10 mouse cellular contexts compared by ENCODE assay signal in the genomic region with DNA sequence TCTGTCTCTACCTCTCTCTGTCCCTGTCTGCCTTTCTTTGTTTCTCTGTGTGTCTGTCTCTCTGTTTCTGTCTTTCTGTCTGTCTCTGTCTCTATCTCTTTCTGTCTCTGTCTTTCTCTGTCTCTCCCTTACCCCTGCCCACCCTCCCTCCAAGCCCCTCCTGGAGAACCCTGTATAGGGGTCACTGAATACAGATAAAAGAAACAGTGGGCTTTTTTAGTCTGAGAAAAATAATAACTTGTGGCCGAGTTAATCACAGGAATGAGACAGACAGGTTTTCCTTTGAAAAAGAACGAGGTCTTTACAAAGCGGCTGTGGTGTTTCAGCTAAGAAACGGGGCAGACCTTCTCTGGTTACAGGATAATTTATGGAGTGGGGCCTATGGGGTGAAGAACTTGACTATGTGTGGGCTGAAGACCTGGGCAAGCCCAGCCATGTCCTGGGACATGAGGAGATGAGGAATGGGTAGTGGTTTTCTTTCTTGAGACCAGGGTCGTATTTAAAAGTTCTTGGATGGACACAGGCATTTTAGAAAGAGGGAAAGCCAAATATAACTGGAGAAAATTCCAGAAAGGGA.
A peak's percentile ranks its signal among the peaks of the same experiment; 100 is the strongest.
DNase-seq lines count a peak whose midpoint lies in the region; ATAC-seq and TF ChIP-seq lines count a peak whose summit lies in the region.
"Had no signal": no experiment of that assay in that cellular context is flagged by ENCODE, and none has a peak within 500 bp of the region (broad histone marks: within the 10 kb centered on the region; RNA-seq: fewer than 3 reads in every experiment).

No protein-coding gene starts in this region.

- H3K27ac ChIP-seq in kidney, embryonic 14.5 days (ENCODE audit: low read depth, low read length), result peak overlapping the region; percentile 86
- 0 out of 2 replicates have a peak overlapping the region, but pooled peaks have one; percentile 38 for H3K27ac ChIP-seq in ES-Bruce4 (ENCODE audit: insufficient read depth, low read length)
- H3K27ac ChIP-seq in limb, embryonic 11.5 days (replicated peaks; ENCODE audit: low read depth, low read length), result peak overlapping the region; percentile 86

- TF ChIP-seq CTCF in ES-Bruce4 (IDR thresholded peaks at IDR 0.05; ENCODE audit: low read depth, low read length), result no peak

- no peaks in the 10 kb centered on the region for H3K36me3 ChIP-seq in kidney, embryonic 14.5 days (ENCODE audit: control insufficient read depth, insufficient read depth, low read length)
- H3K36me3 ChIP-seq in ES-Bruce4 (ENCODE audit: control insufficient read depth, insufficient read depth, low read length, poor library complexity, severe bottlenecking), result no peaks in the 10 kb centered on the region
- no peaks in the 10 kb centered on the region for H3K36me3 ChIP-seq in limb, embryonic 11.5 days (ENCODE audit: control insufficient read depth, insufficient read depth, low read length)

- no peak overlapping the region for H3K9ac ChIP-seq in kidney, embryonic 14.5 days (ENCODE audit: low read depth, low read length)
- no peak overlapping the region for H3K9ac ChIP-seq in ES-Bruce4 (ENCODE audit: low read depth, poor library complexity, severe bottlenecking)
- no peak overlapping the region for H3K9ac ChIP-seq in limb, embryonic 11.5 days (ENCODE audit: low read length)

- no peak overlapping the region for H3K4me3 ChIP-seq in kidney, embryonic 14.5 days (ENCODE audit: low read length)
- no peak overlapping the region for H3K4me3 ChIP-seq in ES-Bruce4 (ENCODE audit: low read depth, low read length)
- H3K4me3 ChIP-seq in limb, embryonic 11.5 days (ENCODE audit: low read depth, low read length), result no peak overlapping the region

- H3K9me3 ChIP-seq in kidney, embryonic 14.5 days (ENCODE audit: control insufficient read depth, low read length), result no peaks in the 10 kb centered on the region
- H3K9me3 ChIP-seq in ES-Bruce4 (replicated peaks; ENCODE audit: control insufficient read depth, insufficient read depth, low read length, poor library complexity, severe bottlenecking), result no peaks in the 10 kb centered on the region
- H3K9me3 ChIP-seq in limb, embryonic 11.5 days (ENCODE audit: control insufficient read depth, low read length), result no peaks in the 10 kb centered on the region

- H3K4me2 ChIP-seq in kidney, embryonic 14.5 days (replicated peaks; ENCODE audit: low read depth, low read length), result no peak overlapping the region
- H3K4me2 ChIP-seq in limb, embryonic 11.5 days (ENCODE audit: low read depth, severe bottlenecking), result no peak overlapping the region

- TF ChIP-seq POLR2A in ES-Bruce4 (IDR thresholded peaks at IDR 0.05; ENCODE audit: insufficient read depth, low read length), result no peak

- WGBS in kidney, embryonic 14.5 days, result 7% methylated on average over 5 of the region's 5 CpGs
- 9% methylated on average over 5 of the region's 5 CpGs for WGBS in limb, embryonic 11.5 days

- peak; percentile 85 for ATAC-seq in kidney, embryonic 14.5 days (ENCODE audit: low FRiP score, low TSS enrichment)
- ATAC-seq in limb, embryonic 11.5 days (ENCODE audit: insufficient number of reproducible peaks, low FRiP score, low TSS enrichment, low read depth), result peak; percentile 67
- ATAC-seq in cerebellum, adult (ENCODE audit: insufficient number of reproducible peaks, low FRiP score, low TSS enrichment), result no peak

- TF ChIP-seq EP300 in ES-Bruce4 (IDR thresholded peaks at IDR 0.05; ENCODE audit: insufficient read depth, low read depth, low read length), result no peak

- peaks cover 40% of the 10 kb centered on the region for H3K4me1 ChIP-seq in kidney, embryonic 14.5 days (ENCODE audit: control insufficient read depth, insufficient read depth, low read length)
- H3K4me1 ChIP-seq in ES-Bruce4 (ENCODE audit: control insufficient read depth, insufficient read depth, low read length), result peaks cover 4% of the 10 kb centered on the region
- peaks cover 12% of the 10 kb centered on the region; the same call in 1 of the 2 replicates for H3K4me1 ChIP-seq in limb, embryonic 11.5 days (ENCODE audit: control insufficient read depth, insufficient read depth, low read length)

- H3K27me3 ChIP-seq in kidney, embryonic 14.5 days (ENCODE audit: control insufficient read depth, insufficient read depth, low read length), result no peaks in the 10 kb centered on the region
- no peaks in the 10 kb centered on the region for H3K27me3 ChIP-seq in ES-Bruce4 (ENCODE audit: control insufficient read depth, insufficient read depth, low read length, poor library complexity, severe bottlenecking)
- H3K27me3 ChIP-seq in limb, embryonic 11.5 days (ENCODE audit: control insufficient read depth, insufficient read depth, low read length), result no peaks in the 10 kb centered on the region

- no peak for DNase-seq in kidney, adult 11 months
- DNase-seq in embryo, embryonic 10.5 days (ENCODE audit: low spot score), result peak; percentile 73
- peak; percentile 51 for DNase-seq in limb, embryonic 11.5 days (ENCODE audit: low spot score)
- no peak for DNase-seq in right cerebral cortex, adult 2 months (ENCODE audit: low spot score in 2 of 2)
- DNase-seq: cerebellum, adult 9-10 months; lung, postnatal 10 days; thymus, postnatal 36 days had no signal

Comparison
In these comparisons a context has a peak if more than half of its experiments do, and no peak if none do; other contexts are left out.
1. DNase-seq: peak in embryo, embryonic 10.5 days (single experiment) and limb, embryonic 11.5 days (single experiment); none in kidney, adult 11 months (single experiment) and right cerebral cortex, adult 2 months (0 of 2).
2. Peak in every context shown above with its lines, with median percentiles within 50 percentile points of each other: H3K27ac ChIP-seq.